Mouse (Mus musculus) CH12.LX (cell line): ENCODE data around the gene Adprh. TPM values are rescaled to one million over a fixed set of nuclear protein-coding genes. Genes with fewer than 3 reads are reported as not detected.

Experiments used
- DNase-seq: peaks from one replicate; pipeline ENCODE4 v3.0.0-alpha.2; 2013; ENCODE audit errors: extremely low read depth
- H3K27ac ChIP-seq: 2 replicates; pipeline ENCODE4 v1.5.1; 2012; ENCODE audit warnings: low read depth, mild to moderate bottlenecking, control low read depth, moderate library complexity; ENCODE audit not compliant: insufficient read depth
- H3K27me3 ChIP-seq: replicated peaks from 2 replicates; pipeline ENCODE3; 2012; ENCODE audit warnings: inconsistent platforms
- H3K36me3 ChIP-seq, 2 experiments: replicated peaks in 1 of 2; 2 replicates each; pipeline versions ENCODE3 to v1.6.1; 2012; ENCODE audit warnings: inconsistent platforms in 1 of 2, low read length in 1 of 2, mild to moderate bottlenecking in 1 of 2, mixed read lengths in 1 of 2, moderate library complexity in 1 of 2; ENCODE audit not compliant: control insufficient read depth in 1 of 2, insufficient read depth in 1 of 2
- H3K4me1 ChIP-seq, 2 experiments: 2 replicates each; pipeline ENCODE4 v1.6.1; 2012; ENCODE audit warnings: inconsistent platforms in 1 of 2, moderate library complexity in 1 of 2; ENCODE audit not compliant: insufficient read depth in 2 of 2, control insufficient read depth in 1 of 2
- H3K4me2 ChIP-seq: 2 replicates; pipeline ENCODE4 v1.6.1; 2012; ENCODE audit warnings: low read depth, mild to moderate bottlenecking, control low read depth; ENCODE audit not compliant: poor library complexity, insufficient read depth, severe bottlenecking
- H3K4me3 ChIP-seq, 3 experiments: fragments of 150-350 bp in 1 of 3; sonication (generic) in 1 of 3; replicated peaks in 1 of 3; 2 replicates each; pipeline versions ENCODE3 to v1.5.1; 2011 to 2012; ENCODE audit warnings: low read depth in 2 of 3, low read length in 2 of 3, mild to moderate bottlenecking in 2 of 3, moderate library complexity in 2 of 3, control low read depth in 1 of 3, improper control_type of control experiment in 1 of 3, inconsistent platforms in 1 of 3, mixed read lengths in 1 of 3; ENCODE audit not compliant: poor library complexity in 1 of 3
- H3K79me2 ChIP-seq: replicated peaks from 2 replicates; pipeline ENCODE4 v1.6.1; 2012; ENCODE audit warnings: mild to moderate bottlenecking, moderate library complexity; ENCODE audit not compliant: control insufficient read depth, poor library complexity, insufficient read depth, severe bottlenecking; ENCODE audit errors: extremely low read depth
- H3K9ac ChIP-seq: 2 replicates; pipeline ENCODE4 v1.6.1; 2012; ENCODE audit warnings: low read depth, mild to moderate bottlenecking, control low read depth, moderate library complexity; ENCODE audit not compliant: insufficient read depth
- H3K9me3 ChIP-seq: replicated peaks from 2 replicates; pipeline ENCODE3; 2012; ENCODE audit warnings: low read length, inconsistent platforms, mixed read lengths
- CHD1 ChIP-seq: IDR thresholded peaks from 2 replicates; pipeline ENCODE4 v1.6.1; 2012; ENCODE audit warnings: low read depth, low read length, improper control_type of control experiment, inconsistent platforms
- E2F4 ChIP-seq: IDR thresholded peaks from 2 replicates; pipeline ENCODE4 v1.6.1; 2011; ENCODE audit warnings: low read depth, low read length, improper control_type of control experiment; ENCODE audit not compliant: insufficient replicate concordance
- EP300 ChIP-seq: IDR thresholded peaks from 2 replicates; pipeline ENCODE4 v1.6.1; 2011; ENCODE audit warnings: low read length, improper control_type of control experiment
- ETS1 ChIP-seq: conservative IDR thresholded peaks from 2 replicates; pipeline ENCODE4 v1.6.1; 2012; ENCODE audit warnings: low read depth, mild to moderate bottlenecking, inconsistent platforms, low read length, improper control_type of control experiment, moderate library complexity
- IRF4 ChIP-seq: IDR thresholded peaks from 2 replicates; pipeline ENCODE4 v1.6.1; 2014; ENCODE audit warnings: low read depth, mild to moderate bottlenecking, inconsistent platforms, low read length, improper control_type of control experiment
- JUN ChIP-seq: IDR thresholded peaks from 2 replicates; pipeline ENCODE4 v1.6.1; 2011; ENCODE audit warnings: low read depth, mild to moderate bottlenecking, low read length, improper control_type of control experiment, moderate library complexity; ENCODE audit not compliant: insufficient read depth
- MEF2A ChIP-seq: IDR thresholded peaks from 2 replicates; pipeline ENCODE4 v1.6.1; 2014; ENCODE audit warnings: low read depth, mild to moderate bottlenecking, inconsistent platforms, low read length, improper control_type of control experiment, borderline replicate concordance
- MXI1 ChIP-seq: IDR thresholded peaks from 2 replicates; pipeline ENCODE4 v1.6.1; 2011; ENCODE audit warnings: mild to moderate bottlenecking, low read depth, low read length, improper control_type of control experiment
- NRF1 ChIP-seq: IDR thresholded peaks from 2 replicates; pipeline ENCODE4 v1.6.1; 2014; ENCODE audit warnings: low read depth, mild to moderate bottlenecking, inconsistent platforms, low read length, improper control_type of control experiment, moderate library complexity
- PAX5 ChIP-seq: IDR thresholded peaks from 2 replicates; pipeline ENCODE4 v1.6.1; 2012; ENCODE audit warnings: low read length, inconsistent platforms, mixed read lengths
- RCOR1 ChIP-seq: conservative IDR thresholded peaks from 2 replicates; pipeline ENCODE4 v1.6.1; 2012; ENCODE audit warnings: low read depth, mild to moderate bottlenecking, inconsistent platforms, low read length, improper control_type of control experiment
- TCF12 ChIP-seq: IDR thresholded peaks from 2 replicates; pipeline ENCODE4 v1.6.1; 2014; ENCODE audit warnings: low read depth, mild to moderate bottlenecking, inconsistent platforms, low read length, improper control_type of control experiment
- ZNF384 ChIP-seq: IDR thresholded peaks from 2 replicates; pipeline ENCODE4 v1.6.1; 2012; ENCODE audit warnings: low read depth, low read length, improper control_type of control experiment, inconsistent platforms
- dilution Hi-C: fragments of 300-500 bp; cut with MboI; formaldehyde crosslinking; loops from 2 replicates; pipeline ENCODE4 v1.14.3; 2020; ENCODE audit warnings: low sequenced_read_pairs; ENCODE audit not compliant: extremely low pct_unique_long_range_greater_than_20kb, extremely low pct_ligation_motif_present
- in situ Hi-C: fragments of 300-500 bp; cut with MboI; formaldehyde crosslinking; loops from 3 replicates; pipeline ENCODE4 v1.14.3; 2019; ENCODE audit warnings: low sequenced_read_pairs, low pct_ligation_motif_present, low pct_unique_long_range_greater_than_20kb, mixed read lengths
- polyA plus RNA-seq: library from polyadenylated mRNA; unstranded; fragments of >175 nt; gene quantifications from 2 replicates; pipeline ENCODE4 v1.2.1, GENCODE M21; 2012; ENCODE audit warnings: low read depth; ENCODE audit not compliant: insufficient read length
- total RNA-seq, 2 experiments: library from RNA; depleted of rRNA; stranded (reverse); fragments of 300-350 nt in 1 of 2; fragments of >200 nt in 1 of 2; gene quantifications; 2 replicates each; pipeline ENCODE4 v1.2.3; 2012 to 2014

Adprh gene
- total and polyA plus RNA-seq, 3 experiments: 45.3 to 82.9 (median 67.7) TPM

DNA sequence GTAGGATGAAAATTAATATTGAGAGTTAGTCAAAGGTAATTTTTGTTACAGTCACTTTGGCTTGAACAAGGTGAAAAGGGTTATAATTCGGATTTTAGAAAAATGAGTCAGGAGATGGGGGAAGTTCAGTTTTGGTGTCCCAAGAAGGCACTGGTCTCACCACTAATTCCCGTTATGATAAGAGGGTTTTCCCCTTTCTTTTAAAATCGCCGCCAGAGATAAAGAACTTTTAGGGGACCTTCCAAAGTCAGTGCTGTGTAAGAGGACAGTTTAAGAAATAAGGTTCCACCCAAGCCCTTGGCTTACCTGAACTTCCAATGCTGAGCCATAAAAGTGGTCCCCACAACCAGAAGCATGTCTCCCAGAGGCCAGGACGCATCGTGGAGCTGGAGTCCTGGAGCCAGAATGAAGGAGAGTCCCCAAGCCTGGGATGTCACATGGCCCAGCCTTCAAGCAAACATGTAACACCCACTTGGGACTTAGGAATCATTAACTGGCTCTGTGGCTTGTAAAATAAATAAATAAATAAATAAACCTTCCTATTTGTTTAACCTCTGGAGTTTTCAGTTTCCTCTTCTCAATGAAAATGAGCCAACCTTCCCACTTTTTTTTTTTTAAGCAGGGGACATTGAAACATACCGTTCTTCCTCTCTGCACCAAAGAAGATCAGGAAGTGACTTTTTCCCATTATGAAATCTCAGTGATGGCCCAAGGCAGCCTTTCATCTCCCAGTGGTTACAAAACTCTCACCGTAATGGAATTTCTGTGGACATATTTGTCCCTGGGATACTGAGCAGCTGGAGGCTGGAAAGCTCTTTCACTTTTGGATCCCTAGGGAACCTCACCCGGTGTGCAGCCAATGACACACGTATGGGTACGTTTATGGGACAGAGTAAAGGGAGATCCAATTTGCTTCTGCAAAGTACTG lies 19.7 kb downstream of the Adprh start, which contains the start of gene Pla1a (continued):
- TF ChIP-seq IRF4 (peak; percentile 93), PAX5 (no peak), TCF12 (peak; percentile 42; the same call in 1 of the 2 replicates), MXI1 (no peak; the same call in 1 of the 2 replicates), JUN (peak; percentile 75), E2F4 (no peak), CHD1 (no peak), MEF2A (peak; percentile 86), RCOR1 (0 out of 2 replicates have a peak, but pooled peaks have one; percentile 33)

DNA sequence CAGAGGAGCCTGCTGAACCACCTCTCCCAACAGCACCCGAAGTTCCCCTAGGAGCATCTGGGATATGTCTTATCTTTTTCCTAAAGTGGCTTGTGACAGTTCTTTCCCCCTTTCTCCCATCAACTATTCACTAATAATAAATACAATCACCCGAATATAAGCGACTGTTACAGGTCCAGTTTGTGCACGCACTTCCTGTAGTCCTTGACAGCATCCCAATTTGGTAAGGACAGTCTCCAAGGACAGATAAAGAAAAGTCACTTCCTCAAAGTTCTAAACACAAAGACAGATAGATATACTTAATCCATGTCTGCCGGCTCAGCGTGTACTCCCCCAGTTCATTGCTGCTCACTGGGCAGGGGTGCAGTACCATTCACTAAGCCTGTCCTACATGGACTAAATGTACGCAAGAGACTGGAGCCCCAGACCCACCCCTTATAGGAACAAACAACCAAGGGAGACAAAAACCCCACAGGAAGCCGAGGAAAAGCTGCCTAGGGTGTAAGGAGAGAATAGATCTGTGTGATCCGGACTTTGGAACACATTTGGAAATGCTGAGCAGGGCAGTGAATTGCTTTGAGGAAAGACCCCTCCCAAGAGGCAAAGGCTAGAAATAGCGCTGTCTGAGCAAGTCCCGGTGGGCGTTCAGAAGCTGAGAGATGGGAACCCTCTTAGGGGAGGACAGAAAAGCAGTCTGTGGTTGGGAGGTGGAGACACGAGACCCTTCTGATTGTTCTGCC lies 20.9 kb downstream of the Adprh start:
- TF ChIP-seq MEF2A: 0 out of 2 replicates have a peak, but pooled peaks have one; percentile 17
- TF ChIP-seq ETS1: no peak
- TF ChIP-seq, all 38 proteins: peak for 1
- no peaks in the 10 kb centered on the region for H3K27me3 ChIP-seq
- 0 out of 2 replicates have a peak overlapping the region, but pooled peaks have one; percentile 2 for H3K9ac ChIP-seq
- H3K4me2 ChIP-seq: peak overlapping the region; percentile 4; the same call in 1 of the 2 replicates
- DNase-seq: no peak
- H3K9me3 ChIP-seq: no peaks in the 10 kb centered on the region
- no peaks in the 10 kb centered on the region for H3K36me3 ChIP-seq
- no peaks in the 10 kb centered on the region for H3K79me2 ChIP-seq
- dilution Hi-C loops: no loop called here
- H3K27ac ChIP-seq: no peak overlapping the region; the same call in 1 of the 2 replicates
- in situ Hi-C loops: no loop called here
- H3K4me3 ChIP-seq: no peak overlapping the region
- peaks cover 21 to 40% of the 10 kb centered on the region in 2 experiments for H3K4me1 ChIP-seq

DNA sequence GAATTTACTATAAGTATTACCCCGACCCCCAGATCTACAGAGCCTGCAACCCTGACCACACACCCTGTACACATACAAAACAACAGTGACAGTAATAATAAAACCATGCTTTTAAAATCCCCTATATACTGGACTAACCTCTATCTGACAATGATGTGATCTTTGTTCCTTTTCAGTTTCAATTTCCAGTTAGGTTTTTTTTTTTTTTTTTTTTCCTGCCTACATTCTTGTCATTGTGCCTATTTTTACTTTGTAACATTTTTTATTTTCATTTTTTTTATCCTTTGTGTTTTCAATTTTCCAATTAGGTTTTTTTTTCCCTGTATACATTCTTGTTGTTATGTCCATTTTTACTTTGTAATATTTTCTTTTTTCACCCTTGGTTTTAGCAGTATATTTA lies 26.7 kb downstream of the Adprh start:
- Histone ChIP-seq H3K9me3 (no peaks in the 10 kb centered on the region), H3K4me2 (no peak overlapping the region), H3K27me3 (no peaks in the 10 kb centered on the region), H3K79me2 (no peaks in the 10 kb centered on the region), H3K36me3 (no peaks in the 10 kb centered on the region), H3K4me1 (peaks cover 2 to 12% of the 10 kb centered on the region in 2 experiments; a peak in 3 of 4 replicates), H3K9ac (no peak overlapping the region), H3K27ac (no peak overlapping the region), H3K4me3 (no peak overlapping the region)
- in situ Hi-C loops: no loop called here
- DNase-seq: no peak
- TF ChIP-seq IRF4 (peak; percentile 9; the same call in 1 of the 2 replicates), ZNF384 (peak; percentile 94), EP300 (peak; percentile 24; the same call in 1 of the 2 replicates), NRF1 (no peak)
- dilution Hi-C loops: no loop called here
